Comparison of ENCODE assay signal across 13 mouse cellular contexts in genomic region chr13:84905347-84905981, GRCm38 (mm10).
A peak's percentile ranks its signal among the peaks of the same experiment; 100 is the strongest.
DNase-seq lines count a peak whose midpoint lies in the region; ATAC-seq lines count a peak whose summit lies in the region.
"Had no signal": no experiment of that assay in that cellular context is flagged by ENCODE, and none has a peak within 500 bp of the region (broad histone marks: within the 10 kb centered on the region; RNA-seq: fewer than 3 reads in every experiment).

No protein-coding gene starts in this region.

- WGBS in neural tube, embryonic 11.5 days = 73% methylated on average over 6 of the region's 6 CpGs
- 18% methylated on average over 6 of the region's 6 CpGs for WGBS in forebrain, embryonic 16.5 days
- WGBS in midbrain, embryonic 14.5 days = 41% methylated on average over 6 of the region's 6 CpGs
- 80% methylated on average over 6 of the region's 6 CpGs for WGBS in kidney, embryonic 15.5 days

- no peak for DNase-seq in neural tube, embryonic 11.5 days (ENCODE audit: low spot score)
- no peak for DNase-seq in neural tube, embryonic 10.5 days (ENCODE audit: extremely low spot score, low spot score)
- peak; percentile 79 for DNase-seq in midbrain, embryonic 14.5 days
- DNase-seq in right cerebral cortex, postnatal 4 days = peak; percentile 21
- DNase-seq: heart, adult 18-20 months; heart, postnatal 36 days; kidney, adult 9 months; thymus, adult 18-20 months had no signal

- no peak overlapping the region for H3K4me3 ChIP-seq in neural tube, embryonic 11.5 days (ENCODE audit: low read depth, low read length)
- H3K4me3 ChIP-seq in forebrain, embryonic 16.5 days (replicated peaks; ENCODE audit: low read length) = peak overlapping the region; percentile 34
- peak overlapping the region; percentile 22 for H3K4me3 ChIP-seq in midbrain, embryonic 14.5 days (replicated peaks; ENCODE audit: low read depth, low read length)
- no peak overlapping the region for H3K4me3 ChIP-seq in kidney, embryonic 15.5 days (replicated peaks)
- H3K4me3 ChIP-seq: lung, embryonic 15.5 days had no signal

- H3K36me3 ChIP-seq in neural tube, embryonic 11.5 days (ENCODE audit: control insufficient read depth, insufficient read depth, low read length) = no peaks in the 10 kb centered on the region
- no peaks in the 10 kb centered on the region for H3K36me3 ChIP-seq in forebrain, embryonic 16.5 days (ENCODE audit: control insufficient read depth, insufficient read depth)
- no peaks in the 10 kb centered on the region for H3K36me3 ChIP-seq in midbrain, embryonic 14.5 days (ENCODE audit: control insufficient read depth, insufficient read depth, low read length)
- no peaks in the 10 kb centered on the region for H3K36me3 ChIP-seq in kidney, embryonic 15.5 days
- H3K36me3 ChIP-seq: lung, embryonic 15.5 days had no signal

- H3K27me3 ChIP-seq in neural tube, embryonic 11.5 days (ENCODE audit: control insufficient read depth, insufficient read depth, low read length) = no peaks in the 10 kb centered on the region
- H3K27me3 ChIP-seq in forebrain, embryonic 16.5 days (replicated peaks; ENCODE audit: control insufficient read depth, insufficient read depth, low read length) = no peaks in the 10 kb centered on the region
- no peaks in the 10 kb centered on the region for H3K27me3 ChIP-seq in midbrain, embryonic 14.5 days (ENCODE audit: control insufficient read depth, insufficient read depth, low read length)
- no peaks in the 10 kb centered on the region for H3K27me3 ChIP-seq in kidney, embryonic 15.5 days
- H3K27me3 ChIP-seq: CH12.LX; lung, embryonic 15.5 days had no signal

- H3K4me2 ChIP-seq in neural tube, embryonic 11.5 days (ENCODE audit: low read depth) = no peak overlapping the region
- peak overlapping the region; percentile 45 for H3K4me2 ChIP-seq in forebrain, embryonic 16.5 days (ENCODE audit: low read length)
- H3K4me2 ChIP-seq in midbrain, embryonic 14.5 days (ENCODE audit: low read length) = peak overlapping the region; percentile 41
- H3K4me2 ChIP-seq in kidney, embryonic 15.5 days = no peak overlapping the region
- H3K4me2 ChIP-seq: lung, embryonic 15.5 days had no signal

- peak; percentile 90 for ATAC-seq in neural tube, embryonic 11.5 days (ENCODE audit: insufficient read depth, low FRiP score, low TSS enrichment)
- ATAC-seq in forebrain, embryonic 16.5 days = peak; percentile 95
- peak; percentile 94 for ATAC-seq in midbrain, embryonic 14.5 days (ENCODE audit: low FRiP score, low TSS enrichment)
- no peak for ATAC-seq in granulocyte monocyte progenitor cell, adult 5-6 weeks (replicated peaks; ENCODE audit: poor library complexity, severe bottlenecking)
- ATAC-seq in kidney, embryonic 15.5 days (replicated peaks; ENCODE audit: low FRiP score) = no peak

- H3K27ac ChIP-seq in neural tube, embryonic 11.5 days (ENCODE audit: low read depth, low read length) = no peak overlapping the region
- peak overlapping the region; percentile 83 for H3K27ac ChIP-seq in forebrain, embryonic 16.5 days (ENCODE audit: low read length)
- H3K27ac ChIP-seq in midbrain, embryonic 14.5 days (replicated peaks; ENCODE audit: low read depth, low read length) = peak overlapping the region; percentile 68
- no peak overlapping the region for H3K27ac ChIP-seq in kidney, embryonic 15.5 days
- H3K27ac ChIP-seq: lung, embryonic 15.5 days had no signal

- no peaks in the 10 kb centered on the region for H3K4me1 ChIP-seq in neural tube, embryonic 11.5 days (ENCODE audit: control insufficient read depth, insufficient read depth, low read length)
- no peaks in the 10 kb centered on the region for H3K4me1 ChIP-seq in forebrain, embryonic 16.5 days (replicated peaks; ENCODE audit: control insufficient read depth, insufficient read depth, low read length)
- H3K4me1 ChIP-seq in midbrain, embryonic 14.5 days (ENCODE audit: control insufficient read depth, insufficient read depth, low read length) = no peaks in the 10 kb centered on the region
- no peaks in the 10 kb centered on the region for H3K4me1 ChIP-seq in kidney, embryonic 15.5 days
- H3K4me1 ChIP-seq: lung, embryonic 15.5 days had no signal

- H3K9ac ChIP-seq in neural tube, embryonic 11.5 days (ENCODE audit: low read length) = no peak overlapping the region
- 0 out of 2 replicates have a peak overlapping the region, but pooled peaks have one; percentile 32 for H3K9ac ChIP-seq in forebrain, embryonic 16.5 days (replicated peaks; ENCODE audit: low read depth, low read length)
- no peak overlapping the region for H3K9ac ChIP-seq in midbrain, embryonic 14.5 days (replicated peaks; ENCODE audit: low read length)
- no peak overlapping the region for H3K9ac ChIP-seq in kidney, embryonic 15.5 days
- H3K9ac ChIP-seq: lung, embryonic 15.5 days had no signal

- H3K9me3 ChIP-seq in neural tube, embryonic 11.5 days (ENCODE audit: control insufficient read depth, low read length) = no peaks in the 10 kb centered on the region
- no peaks in the 10 kb centered on the region for H3K9me3 ChIP-seq in forebrain, embryonic 16.5 days (ENCODE audit: control insufficient read depth, low read length)
- no peaks in the 10 kb centered on the region for H3K9me3 ChIP-seq in midbrain, embryonic 14.5 days (ENCODE audit: control insufficient read depth, low read length)
- H3K9me3 ChIP-seq in kidney, embryonic 15.5 days (replicated peaks) = no peaks in the 10 kb centered on the region
- H3K9me3 ChIP-seq: lung, embryonic 15.5 days had no signal

Comparison
In these comparisons a context has a peak if more than half of its experiments do, and no peak if none do; other contexts are left out.
1. ATAC-seq: peak in neural tube, embryonic 11.5 days (single experiment), forebrain, embryonic 16.5 days (single experiment) and midbrain, embryonic 14.5 days (single experiment); none in granulocyte monocyte progenitor cell, adult 5-6 weeks (single experiment) and kidney, embryonic 15.5 days (single experiment).
2. DNase-seq: peak in midbrain, embryonic 14.5 days (single experiment) and right cerebral cortex, postnatal 4 days (single experiment); none in neural tube, embryonic 11.5 days (single experiment) and neural tube, embryonic 10.5 days (single experiment).
3. H3K27ac ChIP-seq: peak in forebrain, embryonic 16.5 days (single experiment) and midbrain, embryonic 14.5 days (single experiment); none in neural tube, embryonic 11.5 days (single experiment) and kidney, embryonic 15.5 days (single experiment).
4. H3K4me2 ChIP-seq: peak in forebrain, embryonic 16.5 days (single experiment) and midbrain, embryonic 14.5 days (single experiment); none in neural tube, embryonic 11.5 days (single experiment) and kidney, embryonic 15.5 days (single experiment).
5. H3K4me3 ChIP-seq: peak in forebrain, embryonic 16.5 days (single experiment) and midbrain, embryonic 14.5 days (single experiment); none in neural tube, embryonic 11.5 days (single experiment) and kidney, embryonic 15.5 days (single experiment).